9 mouse cellular contexts compared by ENCODE assay signal in genomic region chr3:68573226-68573624, GRCm38 (mm10).
DNase-seq lines count a peak whose midpoint lies in the region; ATAC-seq and TF ChIP-seq lines count a peak whose summit lies in the region.
"Had no signal": no experiment of that assay in that cellular context is flagged by ENCODE, and none has a peak within 500 bp of the region (broad histone marks: within the 10 kb centered on the region; RNA-seq: fewer than 3 reads in every experiment).

No protein-coding gene starts in this region.

- H3K4me2 ChIP-seq in forebrain, postnatal 0 days (ENCODE audit: low read depth) = peak overlapping the region; percentile 58

- no peak overlapping the region for H3K9ac ChIP-seq in ES-Bruce4 (ENCODE audit: low read depth, poor library complexity, severe bottlenecking)
- H3K9ac ChIP-seq in forebrain, postnatal 0 days = peak overlapping the region; percentile 61
- H3K9ac ChIP-seq: liver, embryonic 12.5 days had no signal

- peak; percentile 40 for DNase-seq in Muller cell, postnatal 12 days (ENCODE audit: inconsistent ontology term)
- peak; percentile 64 for DNase-seq in forebrain, postnatal 0 days
- peak; percentile 74 for DNase-seq in lung, postnatal 36 days
- DNase-seq in liver = no peak
- DNase-seq in urinary bladder, postnatal 4 days (ENCODE audit: low spot score in 2 of 2) = no peak
- no peak for DNase-seq in thymus, postnatal 14 days
- DNase-seq: heart, postnatal 10 days had no signal

- TF ChIP-seq CTCF in ES-Bruce4 (IDR thresholded peaks at IDR 0.05; ENCODE audit: low read depth, low read length) = no peak
- TF ChIP-seq CTCF in forebrain, postnatal 0 days (IDR thresholded peaks at IDR 0.05; ENCODE audit: low read depth) = peak; percentile 18; the same call in 1 of the 2 replicates

- 0 out of 2 replicates have a peak overlapping the region, but pooled peaks have one; percentile 54 for H3K27ac ChIP-seq in ES-Bruce4 (ENCODE audit: insufficient read depth, low read length)
- H3K27ac ChIP-seq in forebrain, postnatal 0 days (ENCODE audit: low read depth, low read length) = peak overlapping the region; percentile 85
- H3K27ac ChIP-seq: liver, embryonic 12.5 days had no signal

- 20% methylated on average over 3 of the region's 3 CpGs for WGBS in forebrain, postnatal 0 days

- no peaks in the 10 kb centered on the region for H3K9me3 ChIP-seq in ES-Bruce4 (replicated peaks; ENCODE audit: control insufficient read depth, insufficient read depth, low read length, poor library complexity, severe bottlenecking)
- no peaks in the 10 kb centered on the region for H3K9me3 ChIP-seq in forebrain, postnatal 0 days (ENCODE audit: low read length)
- H3K9me3 ChIP-seq: liver, embryonic 12.5 days had no signal

- H3K4me3 ChIP-seq in ES-Bruce4 (ENCODE audit: low read depth, low read length) = no peak overlapping the region
- peak overlapping the region; percentile 39 for H3K4me3 ChIP-seq in forebrain, postnatal 0 days (ENCODE audit: low read depth, low read length)
- H3K4me3 ChIP-seq: liver, embryonic 12.5 days had no signal

- TF ChIP-seq EP300 in ES-Bruce4 (IDR thresholded peaks at IDR 0.05; ENCODE audit: insufficient read depth, low read depth, low read length) = no peak

- TF ChIP-seq POLR2A in ES-Bruce4 (IDR thresholded peaks at IDR 0.05; ENCODE audit: insufficient read depth, low read length) = no peak

- H3K27me3 ChIP-seq in ES-Bruce4 (ENCODE audit: control insufficient read depth, insufficient read depth, low read length, poor library complexity, severe bottlenecking) = no peaks in the 10 kb centered on the region
- no peaks in the 10 kb centered on the region for H3K27me3 ChIP-seq in forebrain, postnatal 0 days (ENCODE audit: insufficient read depth, low read length)

- peaks cover 6% of the 10 kb centered on the region for H3K4me1 ChIP-seq in ES-Bruce4 (ENCODE audit: control insufficient read depth, insufficient read depth, low read length)
- peaks cover 26% of the 10 kb centered on the region for H3K4me1 ChIP-seq in forebrain, postnatal 0 days (ENCODE audit: insufficient read depth)

- ATAC-seq in forebrain, postnatal 0 days = no peak
- ATAC-seq: liver, embryonic 12.5 days had no signal

- no peaks in the 10 kb centered on the region for H3K36me3 ChIP-seq in ES-Bruce4 (ENCODE audit: control insufficient read depth, insufficient read depth, low read length, poor library complexity, severe bottlenecking)
- H3K36me3 ChIP-seq in forebrain, postnatal 0 days (ENCODE audit: insufficient read depth) = no peaks in the 10 kb centered on the region
- H3K36me3 ChIP-seq: liver, embryonic 12.5 days had no signal

Comparison
In these comparisons a context has a peak if more than half of its experiments do, and no peak if none do; other contexts are left out.
1. DNase-seq: peak in Muller cell, postnatal 12 days (single experiment), forebrain, postnatal 0 days (single experiment) and lung, postnatal 36 days (single experiment); none in liver (single experiment), urinary bladder, postnatal 4 days (0 of 2) and thymus, postnatal 14 days (single experiment).